Mouse (Mus musculus): Measurements from ENCODE around the gene Lrp1.
A peak's percentile ranks its signal among the peaks of the same experiment; 100 is the strongest.

The Lrp1 gene

DNA sequence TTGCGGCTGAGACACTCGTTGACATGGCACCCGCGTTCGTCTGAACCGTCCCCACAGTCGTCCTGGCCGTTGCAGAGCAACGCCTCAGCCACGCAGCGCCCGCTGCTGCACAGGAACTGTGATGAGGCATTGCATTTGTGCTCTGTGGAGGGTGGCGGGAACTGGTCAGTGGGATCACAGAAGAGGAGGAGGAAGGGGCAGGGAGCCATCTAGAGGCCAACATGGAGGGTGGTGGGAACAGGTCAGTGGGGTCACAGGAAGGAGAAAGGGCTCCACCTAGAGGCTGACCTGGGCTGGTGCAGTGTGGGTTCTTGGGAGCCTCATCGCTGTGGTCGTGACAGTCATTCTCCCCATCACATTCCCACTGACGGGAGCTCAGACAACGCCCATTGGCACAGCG, 65.2 kb downstream of the Lrp1 start:
- no peak for DNase-seq (ENCODE audit: low read depth)

DNA sequence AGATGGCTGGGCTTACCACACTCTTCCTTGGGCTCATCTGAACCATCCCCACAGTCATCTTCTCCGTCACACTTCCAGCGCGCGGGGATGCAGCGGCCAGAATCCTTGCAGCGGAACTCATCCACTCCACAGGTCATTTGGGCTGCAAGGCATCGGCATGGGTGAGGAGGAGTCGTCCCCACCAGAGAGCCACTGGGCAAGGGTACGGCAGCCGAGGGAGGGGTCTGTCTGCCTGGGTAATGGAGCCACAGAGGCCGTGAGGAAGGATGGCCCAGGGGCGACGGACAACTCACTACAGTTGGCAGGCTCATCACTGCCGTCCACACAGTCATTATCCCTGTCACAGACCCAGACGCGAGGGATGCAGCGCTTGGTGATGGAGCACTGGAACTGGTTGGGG, 71.1 kb downstream of the Lrp1 start:
- no peak for DNase-seq (ENCODE audit: low read depth)

DNA sequence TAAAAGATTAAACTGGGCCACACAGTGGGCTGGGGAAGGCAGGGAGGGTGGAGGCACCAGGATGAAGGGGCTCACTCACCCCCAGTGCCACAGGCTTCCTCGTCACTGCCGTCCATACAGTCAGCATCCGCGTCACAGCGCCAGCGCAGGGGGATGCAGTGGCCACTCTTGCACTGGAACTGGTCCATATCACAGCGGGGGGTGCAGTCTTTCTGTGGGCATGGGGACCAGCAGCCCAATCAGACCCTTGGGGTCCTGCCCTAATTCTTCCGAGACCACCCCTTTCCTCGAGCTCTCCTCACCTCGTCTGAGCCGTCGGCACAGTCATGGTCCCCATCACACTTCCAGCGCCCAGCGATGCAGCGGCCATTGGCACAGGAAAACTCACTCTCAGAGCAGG, 72.7 kb downstream of the Lrp1 start:
- no peak for DNase-seq (ENCODE audit: low read depth)

DNA sequence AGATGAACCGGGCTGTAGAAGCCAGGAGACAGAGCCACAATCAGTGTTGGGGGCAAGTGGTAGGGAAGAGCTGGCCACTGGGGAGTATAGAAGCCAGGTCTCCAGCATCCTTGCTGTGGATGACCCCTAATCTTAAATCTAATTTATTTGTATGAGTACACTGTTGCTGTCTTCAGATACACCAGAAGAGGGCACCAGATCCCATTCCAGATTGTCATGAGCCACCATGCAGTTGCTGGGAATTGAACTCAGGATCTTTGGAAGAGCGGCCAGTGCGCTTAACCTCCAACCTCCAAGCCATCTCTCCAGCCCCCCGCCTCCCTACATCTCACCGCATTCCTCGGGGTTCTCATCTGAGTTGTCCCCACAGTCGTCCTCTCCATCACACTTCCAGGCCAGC, 74.4 kb downstream of the Lrp1 start:
- no peak for DNase-seq (ENCODE audit: low read depth)

DNA sequence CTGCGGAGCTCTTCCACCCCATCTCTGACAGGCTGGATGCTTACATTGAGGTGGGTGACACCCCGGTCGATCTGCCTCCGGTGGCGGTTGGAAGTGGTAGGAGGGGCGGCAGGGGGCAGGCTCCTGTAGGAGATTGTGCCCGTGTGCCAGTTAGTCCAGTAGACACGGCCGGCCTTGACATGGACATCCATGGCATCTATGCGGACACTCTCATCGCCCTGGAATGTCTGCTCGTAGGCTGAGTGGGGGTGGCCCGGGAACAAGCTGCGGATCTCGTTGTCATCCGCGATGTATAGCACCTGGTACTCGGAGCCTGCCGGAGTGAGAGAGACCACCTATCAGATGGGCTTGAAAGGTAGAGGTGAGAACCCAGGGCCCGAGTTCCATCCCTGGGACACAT, 76.6 kb downstream of the Lrp1 start:
- no peak for DNase-seq (ENCODE audit: low read depth)

DNA sequence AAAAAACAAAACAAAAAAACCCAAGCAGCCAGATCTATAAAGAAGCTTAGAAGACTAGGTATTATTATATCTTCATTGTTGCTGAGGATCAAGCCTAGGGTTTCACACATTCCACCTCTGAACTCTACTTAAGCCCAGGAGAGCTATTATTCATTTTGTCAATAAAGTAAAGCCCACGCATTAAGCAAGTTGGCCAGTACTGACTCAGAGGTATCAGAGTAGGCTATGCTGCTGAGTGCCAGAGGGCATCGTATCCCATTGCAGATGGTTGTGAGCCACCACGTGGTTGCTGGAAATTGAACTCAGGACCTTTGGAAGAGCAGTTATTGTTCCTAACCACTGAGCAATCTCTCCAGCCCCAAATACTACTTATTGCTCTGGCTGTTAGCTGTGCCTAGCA, 77.0 kb downstream of the Lrp1 start:
- no peak for DNase-seq (ENCODE audit: low read depth)

DNA sequence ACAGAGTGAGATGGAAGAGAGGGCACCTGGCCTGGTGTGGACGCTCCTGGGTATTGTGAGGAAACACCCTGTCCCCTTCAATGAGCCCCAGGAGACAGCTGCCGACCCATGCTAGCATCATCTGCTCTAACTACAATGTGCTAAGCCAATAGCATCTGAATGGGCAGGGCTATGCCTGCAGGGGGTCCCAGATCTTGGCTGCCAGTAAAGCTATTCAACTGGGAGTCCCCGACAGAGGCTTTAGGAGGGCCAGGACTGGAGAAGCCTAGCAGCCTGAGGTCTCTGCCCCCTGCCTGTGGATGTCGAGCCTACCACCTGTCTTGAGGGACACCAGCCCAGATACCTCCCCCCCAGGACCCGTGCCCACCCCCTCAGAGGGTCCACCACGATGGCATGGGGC, 78.2 kb downstream of the Lrp1 start:
- no peak for DNase-seq (ENCODE audit: low read depth)

DNA sequence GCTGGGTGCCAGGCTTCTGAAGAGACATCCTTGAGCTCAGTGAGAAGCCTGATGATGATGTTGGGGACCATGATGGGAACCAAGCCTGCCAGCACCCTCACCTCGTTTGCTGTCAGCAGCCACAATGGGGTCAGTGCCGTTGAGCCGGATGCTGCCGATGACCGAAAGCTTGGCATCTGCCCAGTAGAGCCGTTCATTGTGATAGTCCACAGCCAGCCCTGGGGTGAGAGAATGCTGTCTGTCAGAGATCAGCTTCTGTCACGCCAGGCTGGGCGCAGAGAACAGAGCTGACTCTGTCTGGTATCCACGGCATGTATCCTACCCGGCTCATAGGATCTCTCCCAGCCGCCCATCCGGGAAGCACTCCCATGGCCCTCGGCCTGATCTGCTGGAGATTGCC, 78.9 kb downstream of the Lrp1 start:
- no peak for DNase-seq (ENCODE audit: low read depth)

DNA sequence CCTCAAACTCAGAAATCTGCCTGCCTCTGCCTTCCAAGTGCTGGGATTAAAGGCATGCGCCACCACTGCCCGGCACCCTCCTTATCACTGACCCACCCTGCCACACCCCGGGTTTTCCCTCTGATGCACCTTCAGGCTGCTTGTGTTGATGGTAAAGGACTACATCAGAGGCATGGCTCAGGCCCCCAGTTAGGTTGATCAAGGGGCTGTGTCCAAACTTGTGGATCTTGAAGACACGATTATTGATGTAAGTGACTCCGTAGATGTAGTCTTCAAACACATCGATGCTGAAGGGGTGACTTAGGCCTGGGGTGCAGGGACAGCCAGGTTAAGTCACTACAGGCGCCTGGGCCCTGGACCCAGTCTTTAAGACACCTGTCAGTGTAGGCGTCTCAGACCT, 79.4 kb downstream of the Lrp1 start:
- no peak for DNase-seq (ENCODE audit: low read depth)

DNA sequence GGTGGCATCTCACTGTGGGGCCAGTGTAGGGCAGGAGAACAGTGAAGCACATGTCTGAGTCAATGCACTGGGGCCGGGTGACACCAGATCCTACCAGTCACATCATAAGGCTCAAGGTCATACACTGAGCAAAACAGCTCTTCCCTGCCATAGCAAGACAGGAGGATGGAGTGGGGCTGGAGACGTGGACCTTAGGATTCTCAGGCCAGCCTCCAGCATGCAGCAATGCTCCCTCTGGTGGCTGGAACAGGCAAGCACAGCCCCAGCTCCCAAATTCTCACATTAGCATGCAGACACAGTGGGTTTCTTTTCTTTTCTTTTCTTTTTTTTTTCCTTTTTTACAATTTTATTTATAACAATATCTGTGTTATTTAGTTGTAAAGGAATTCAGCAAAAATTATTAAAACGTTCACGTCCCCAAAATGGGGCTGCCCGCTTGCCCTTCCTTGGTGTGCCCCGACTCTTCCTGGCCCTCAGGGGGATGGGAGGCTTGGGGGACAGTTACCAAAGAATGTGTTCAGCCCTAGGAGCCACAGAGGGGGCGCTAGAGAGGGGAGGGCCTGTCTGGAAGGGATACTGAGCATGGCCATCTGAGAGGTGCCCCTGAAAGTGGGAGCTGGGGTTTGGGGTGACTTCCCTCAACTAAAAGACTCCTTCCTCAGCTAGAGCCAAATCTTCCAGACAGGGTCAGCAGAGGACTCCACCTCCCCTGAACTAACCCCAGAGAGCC, 82.9 kb downstream of the Lrp1 start:
- DNase-seq (ENCODE audit: low read depth) = no peak

DNA sequence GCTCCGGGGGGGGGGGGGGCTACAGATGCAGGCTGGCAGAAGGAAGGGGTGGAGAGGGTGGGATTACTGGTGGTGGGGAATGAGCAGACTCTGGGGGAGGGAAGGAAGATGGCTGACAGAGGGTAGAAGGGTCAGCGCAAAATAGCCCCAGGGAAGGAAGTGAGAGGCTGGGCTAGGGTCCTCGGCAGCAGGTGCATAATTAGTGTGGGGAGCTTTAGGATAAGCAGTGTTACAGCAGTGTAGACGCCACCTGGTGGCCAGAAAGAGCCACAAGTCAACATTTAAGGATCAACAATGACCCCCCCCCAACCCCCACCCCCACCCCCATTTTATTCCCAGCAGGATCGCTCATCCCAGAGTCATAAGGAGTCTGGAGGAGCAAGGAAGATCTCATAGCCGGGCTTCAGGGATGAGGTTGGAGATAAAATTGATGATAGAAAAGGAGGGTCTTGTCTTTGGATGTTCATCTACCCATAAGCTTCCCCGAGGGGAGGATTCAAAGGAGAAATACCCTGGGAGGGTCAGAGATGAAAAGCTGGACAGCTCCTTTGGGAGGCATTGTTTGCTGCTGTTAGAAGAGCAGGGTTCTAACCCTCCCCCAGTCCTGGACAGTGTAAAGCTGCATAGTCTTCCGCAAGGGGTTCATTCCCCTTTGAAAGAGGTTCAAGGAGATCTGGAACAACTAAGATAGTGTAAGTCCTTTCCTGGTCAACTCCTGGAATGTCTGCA, 84.2 kb downstream of the Lrp1 start:
- DNase-seq (ENCODE audit: low read depth) = no peak

DNA sequence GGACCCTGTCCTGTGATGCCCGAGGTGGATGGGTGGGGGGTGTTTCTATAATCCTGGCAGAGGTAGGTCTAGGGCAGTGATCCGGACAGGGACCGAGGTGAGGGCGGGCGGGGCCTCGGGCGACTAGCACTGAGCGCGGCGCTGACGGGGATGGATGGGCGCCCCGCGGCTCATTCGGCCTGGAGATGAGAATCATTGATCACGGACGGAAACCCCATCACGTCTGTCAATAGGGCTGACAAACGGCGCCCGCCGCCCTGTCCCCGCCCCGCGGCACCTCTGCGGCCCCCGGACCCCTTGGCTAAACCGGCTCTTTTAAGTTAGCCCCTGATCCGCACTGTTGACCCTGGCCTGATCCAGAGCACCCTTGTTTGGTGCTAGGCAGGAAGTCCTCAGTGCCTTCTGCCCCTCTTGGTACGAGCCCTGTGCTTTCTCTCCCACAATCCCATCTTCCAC, 86.0 kb downstream of the Lrp1 start:
- DNase-seq (ENCODE audit: low read depth) = no peak

DNA sequence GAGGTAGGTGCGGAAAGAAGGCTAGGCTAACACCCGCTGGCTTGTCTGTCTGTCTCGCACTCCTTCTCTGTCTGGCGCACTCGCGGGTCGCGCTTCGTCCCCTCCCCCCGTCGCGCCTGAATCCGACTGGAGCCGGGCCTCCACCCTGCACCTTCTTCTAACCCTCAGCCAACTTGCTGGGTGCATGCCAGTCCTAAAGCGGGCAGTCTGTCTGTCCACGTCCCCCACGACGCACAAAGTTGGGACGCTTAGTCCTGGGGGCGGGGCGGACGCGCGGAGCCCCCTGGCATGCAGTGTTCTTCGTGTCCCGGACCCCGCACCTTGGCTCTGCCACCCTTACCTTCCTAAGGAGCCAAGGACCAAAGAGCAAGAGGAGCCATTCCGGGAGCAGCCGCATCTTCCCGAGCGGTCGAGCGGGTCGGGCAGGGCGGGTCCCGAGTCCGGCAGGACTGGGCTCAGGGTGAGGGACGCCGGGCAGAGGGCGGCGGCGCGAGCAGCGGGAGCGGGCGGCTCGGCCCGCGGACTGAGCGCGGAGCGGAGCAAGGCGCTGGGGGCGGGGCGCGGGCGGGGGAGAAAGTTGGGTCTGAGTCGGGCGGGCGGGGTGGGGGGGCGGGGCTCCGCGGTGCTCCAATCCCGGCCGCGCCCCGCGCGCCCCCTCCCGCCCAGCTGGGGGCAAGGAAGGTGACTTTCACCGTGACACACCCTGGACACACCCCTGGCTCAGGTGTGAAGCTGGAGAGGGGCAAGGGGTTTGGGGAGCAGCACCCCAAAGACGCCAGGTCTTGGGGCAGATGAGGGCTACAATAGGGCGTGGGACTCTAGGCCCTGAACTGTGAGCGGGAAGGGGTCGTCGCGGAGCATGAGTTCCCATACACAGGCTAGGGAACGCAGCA, 86.7 kb downstream of the Lrp1 start, which contains the start of gene Nxph4:
Gene Nxph4 (minus strand): TSS at position 524 of the 893 bp plus-strand sequence.
- DNase-seq (ENCODE audit: low read depth) = no peak

DNA sequence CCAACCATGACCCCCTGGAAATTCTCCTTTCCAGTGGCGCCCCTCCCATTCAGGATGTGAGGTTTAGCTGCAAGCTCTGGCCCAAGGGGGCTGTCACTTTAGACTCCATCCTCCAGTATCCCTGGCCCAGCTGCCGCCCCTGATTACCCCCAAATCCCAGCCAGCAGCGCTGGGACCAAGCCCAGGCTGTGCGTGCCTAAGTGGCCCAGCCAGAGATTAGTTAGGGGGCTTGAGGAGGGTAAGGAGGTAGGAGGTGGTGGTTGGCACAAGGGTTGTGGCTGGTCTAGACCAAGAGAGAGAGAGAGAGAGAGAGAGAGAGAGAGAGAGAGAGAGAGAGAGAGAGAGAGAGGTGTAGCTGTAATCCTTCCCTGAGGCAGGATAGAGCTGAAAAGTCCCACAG, 89.4 kb downstream of the Lrp1 start:
- no peak for DNase-seq (ENCODE audit: low read depth)

DNA sequence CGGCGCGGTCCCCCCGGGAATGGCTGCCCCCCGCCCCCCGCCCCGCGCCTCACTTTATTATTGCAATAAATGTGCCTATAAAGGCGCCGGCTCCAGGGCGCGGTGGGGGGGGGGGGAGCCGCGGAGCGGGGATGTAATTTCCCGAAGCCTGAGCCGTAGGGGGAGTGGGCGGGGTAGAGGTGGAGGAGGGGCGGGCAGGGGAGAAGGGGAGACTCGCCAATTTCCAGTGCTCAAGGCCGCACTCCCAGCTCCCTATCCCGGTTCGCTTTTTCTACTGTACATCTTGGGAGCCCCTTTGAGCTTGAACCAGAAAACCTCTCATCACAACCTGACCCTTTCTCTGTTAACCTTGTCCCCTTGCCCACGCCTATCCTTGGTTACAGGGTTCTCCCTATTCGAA, 90.0 kb downstream of the Lrp1 start:
- DNase-seq (ENCODE audit: low read depth) = no peak

DNA sequence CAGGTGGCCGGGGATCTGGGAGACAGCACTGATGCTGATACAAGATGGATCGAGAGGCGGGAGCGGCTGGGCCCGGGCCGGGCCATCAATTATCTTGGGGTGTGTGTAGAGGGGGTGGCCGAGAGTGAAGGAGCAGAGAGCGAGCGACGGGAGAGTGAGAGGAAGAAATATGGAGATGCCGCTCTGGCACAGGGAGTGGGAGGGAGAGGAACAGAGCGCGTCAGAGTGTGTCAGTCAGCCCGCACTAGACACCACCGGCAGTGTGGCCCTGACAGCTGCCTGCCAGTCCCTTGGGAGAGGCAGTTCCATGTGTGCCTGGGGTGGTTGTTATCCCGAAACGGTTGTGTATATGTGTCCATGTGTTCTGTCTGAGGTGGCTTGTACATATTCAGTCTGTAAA, 93.5 kb downstream of the Lrp1 start:
- no peak for DNase-seq (ENCODE audit: low read depth)

DNA sequence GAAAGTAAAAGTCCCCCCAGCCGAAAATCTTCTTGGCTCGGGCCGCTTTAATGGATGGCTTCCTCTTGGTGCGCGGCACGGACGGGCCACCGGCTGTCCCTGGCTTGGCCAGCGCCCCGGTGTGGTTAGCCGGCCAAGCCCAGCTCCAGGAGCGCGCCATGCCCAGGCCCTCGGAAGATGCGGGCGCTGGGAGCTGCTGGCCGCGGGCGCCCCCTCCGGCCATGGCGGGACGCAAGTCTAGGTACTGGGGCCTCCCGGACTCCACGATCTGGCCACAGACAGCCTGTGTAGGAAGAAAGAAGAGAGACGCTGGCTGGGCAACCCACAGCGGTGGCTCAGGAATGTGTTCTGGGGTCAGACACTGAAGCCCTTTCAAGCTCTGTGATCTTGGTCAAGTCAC, 94.3 kb downstream of the Lrp1 start:
- no peak for DNase-seq (ENCODE audit: low read depth)

DNA sequence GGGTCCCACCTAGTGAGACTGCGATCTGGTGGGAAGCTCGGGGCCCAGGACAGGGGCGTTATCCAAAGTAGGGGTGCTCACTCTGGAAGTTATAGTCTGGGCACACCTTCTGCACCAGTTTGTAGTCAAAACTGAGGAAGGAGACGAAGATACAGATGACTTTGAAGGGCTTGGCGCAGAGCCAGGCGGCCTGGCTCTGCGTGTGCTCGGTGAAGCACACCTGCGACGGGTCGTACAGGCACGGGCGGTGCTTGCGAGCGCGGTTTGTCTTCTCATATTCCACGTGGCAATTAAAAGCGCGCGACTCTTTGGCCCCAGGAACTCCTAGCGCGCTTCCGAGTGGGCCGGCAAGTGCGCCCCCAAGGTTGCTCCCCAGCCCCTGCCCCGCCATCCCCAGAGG, 94.9 kb downstream of the Lrp1 start:
- DNase-seq (ENCODE audit: low read depth) = no peak

DNA sequence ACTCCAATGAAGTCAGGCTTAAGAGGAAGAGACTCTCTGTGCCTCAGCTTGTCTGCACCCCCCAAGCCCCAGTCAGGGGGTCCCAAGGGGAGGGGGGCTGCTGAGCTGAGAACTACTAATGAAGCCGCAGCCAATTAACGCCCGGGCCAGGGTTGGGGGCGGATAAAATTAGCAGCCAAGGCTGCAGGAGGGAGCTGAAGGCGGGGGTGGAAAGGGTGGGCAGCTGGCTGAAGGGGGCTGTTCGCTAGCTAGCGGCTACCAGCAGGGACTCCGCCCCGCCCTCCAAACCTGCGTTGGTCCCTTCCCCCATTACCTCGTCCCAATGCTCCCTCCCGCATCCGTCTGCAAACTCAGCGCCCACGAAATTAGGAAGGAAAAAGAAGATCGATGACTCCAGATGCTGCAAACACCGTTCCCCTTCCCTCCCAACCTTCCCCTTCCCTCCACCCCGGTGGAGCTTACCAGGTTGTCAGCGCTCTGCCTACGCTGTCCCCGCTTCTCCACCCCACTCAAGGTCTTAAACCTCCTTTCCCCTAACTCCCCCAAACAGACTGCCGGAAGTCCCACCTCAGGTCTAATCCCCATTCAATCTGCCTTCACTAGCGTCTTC, 96.2 kb downstream of the Lrp1 start:
- no peak for DNase-seq (ENCODE audit: low read depth)

DNA sequence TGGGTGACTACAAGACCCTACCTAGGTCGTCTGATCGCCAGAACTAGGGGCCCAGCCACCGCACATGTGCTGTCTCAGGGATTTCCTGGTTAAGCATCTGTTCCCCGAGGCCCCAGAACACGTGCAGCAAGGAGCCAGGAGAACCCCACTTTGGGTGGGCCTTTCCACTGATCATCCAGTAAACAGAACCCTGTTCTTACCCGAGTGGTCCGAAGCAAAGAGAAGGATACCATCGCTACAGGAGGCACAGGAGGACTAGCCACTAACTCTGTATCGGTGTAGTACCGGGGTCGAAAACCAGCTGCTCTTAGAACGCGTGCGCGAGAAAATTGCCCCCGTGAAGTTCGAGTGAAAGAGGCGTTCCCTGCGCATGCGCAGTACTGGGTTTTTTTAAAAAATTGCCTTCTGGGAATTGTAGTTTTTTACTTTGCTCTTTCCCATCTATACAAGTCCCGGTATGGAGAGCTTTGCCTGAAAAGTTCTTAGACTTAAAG, 98.8 kb downstream of the Lrp1 start, which contains the start of gene Shmt2:
Gene Shmt2 (minus strand): TSS at position 357 of the 494 bp plus-strand sequence.
- DNase-seq (ENCODE audit: low read depth) = peak; percentile 94

DNA sequence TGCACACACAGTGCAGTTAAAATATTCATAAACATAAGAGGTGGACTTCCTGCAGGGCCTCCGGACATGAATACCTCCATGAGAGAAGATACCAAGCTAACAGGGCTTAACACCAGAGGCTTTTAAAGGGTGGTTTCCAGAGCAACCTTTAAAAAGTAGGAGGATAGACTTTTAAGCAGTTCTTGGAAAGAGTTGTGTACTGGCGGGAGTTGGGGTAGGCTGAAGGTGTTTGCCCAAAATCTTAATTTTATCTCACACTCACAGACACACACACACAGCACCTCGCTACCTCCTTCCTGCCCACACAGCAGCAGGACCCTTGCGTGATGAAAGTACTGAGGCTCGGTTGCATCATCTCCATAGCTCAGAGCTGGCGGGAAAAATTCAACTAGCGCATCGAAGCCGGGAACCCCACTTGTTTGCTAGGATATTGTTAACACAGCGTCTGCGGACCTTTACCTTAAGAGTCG, 99.3 kb downstream of the Lrp1 start:
- no peak for DNase-seq (ENCODE audit: low read depth)
